Mouse (Mus musculus): ENCODE measurements at regions not wholly inside any gene's neighbourhood (a gene's known extent, or its start where the extent isn't known, plus 50 kb on each side); places are given as distances from the start of the nearest gene placed in this dataset.

DNA sequence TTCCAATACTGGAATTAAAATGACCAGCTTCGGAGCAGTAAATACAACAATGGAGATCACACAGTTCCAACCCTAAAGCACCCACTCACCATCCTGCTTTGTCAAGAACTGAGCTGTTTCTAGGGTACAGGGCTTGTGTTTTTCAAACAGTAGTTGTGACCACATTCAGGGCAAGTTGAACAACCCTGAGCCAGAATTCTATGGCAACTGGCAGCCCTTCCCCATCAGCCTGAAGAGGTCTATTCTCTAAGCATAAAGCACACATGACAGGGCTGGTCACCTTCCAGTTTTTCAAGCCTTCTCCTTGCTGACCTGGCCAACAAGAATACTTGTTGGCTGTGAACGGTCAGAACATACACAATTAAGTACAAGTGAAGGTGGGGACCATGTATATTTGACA, 150.5 kb upstream of the Adamts9 start:
- WGBS = 84% methylated on average over 2 of the region's 2 CpGs
- DNase-seq (ENCODE audit: extremely low read depth, low read depth, low spot score) = no peak
- Histone ChIP-seq H3K4me3 (ENCODE audit: insufficient read depth, low read depth, low read length) (no peak overlapping the region), H3K27ac (replicated peaks; ENCODE audit: insufficient read depth, low read depth, low read length) (no peak overlapping the region), H3K79me2 (ENCODE audit: control insufficient read depth, insufficient read depth, low read length) (no peaks in the 10 kb centered on the region), H3K36me3 (ENCODE audit: control insufficient read depth, insufficient read depth, low read length) (no peaks in the 10 kb centered on the region), H3K27me3 (ENCODE audit: control insufficient read depth, insufficient read depth, low read length) (no peaks in the 10 kb centered on the region), H3K4me1 (ENCODE audit: control insufficient read depth, insufficient read depth, low read length) (no peaks in the 10 kb centered on the region), H3K9ac (ENCODE audit: low read depth, low read length) (no peak overlapping the region)
- TF ChIP-seq CTCF (IDR thresholded peaks at IDR 0.05; ENCODE audit: low read depth, low read length) = no peak
- TF ChIP-seq POLR2A (IDR thresholded peaks at IDR 0.05; ENCODE audit: extremely low read depth, insufficient read depth, low read length) = no peak

DNA sequence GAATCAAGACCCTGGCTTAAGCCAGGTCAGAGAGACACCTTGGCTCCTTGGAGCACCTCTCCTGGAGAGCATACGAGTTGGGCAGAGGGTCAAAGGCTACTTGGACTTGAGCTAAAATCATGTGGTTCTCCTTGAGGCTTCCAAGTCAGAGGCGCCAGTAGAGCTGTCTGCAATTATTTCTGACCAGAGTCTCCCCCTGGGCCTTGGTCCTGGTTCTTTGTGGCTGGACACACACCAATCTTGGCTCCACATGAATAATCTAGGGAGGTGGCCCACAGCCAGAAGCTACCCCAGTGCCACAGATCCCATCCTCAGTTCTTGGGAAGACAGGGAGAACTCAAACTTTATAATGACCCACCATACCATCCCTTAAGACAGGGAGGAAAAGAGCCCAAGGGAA, 144.0 kb upstream of the Adamts9 start:
- Histone ChIP-seq H3K79me2 (ENCODE audit: control insufficient read depth, insufficient read depth, low read length) (no peaks in the 10 kb centered on the region), H3K4me1 (ENCODE audit: control insufficient read depth, insufficient read depth, low read length) (no peaks in the 10 kb centered on the region), H3K27me3 (ENCODE audit: control insufficient read depth, insufficient read depth, low read length) (no peaks in the 10 kb centered on the region), H3K27ac (replicated peaks; ENCODE audit: insufficient read depth, low read depth, low read length) (no peak overlapping the region), H3K36me3 (ENCODE audit: control insufficient read depth, insufficient read depth, low read length) (no peaks in the 10 kb centered on the region), H3K9ac (ENCODE audit: low read depth, low read length) (no peak overlapping the region), H3K4me3 (ENCODE audit: insufficient read depth, low read depth, low read length) (no peak overlapping the region)
- no peak for DNase-seq (ENCODE audit: extremely low read depth, low read depth, low spot score)
- WGBS = 48% methylated on average over 2 of the region's 2 CpGs
- no peak for TF ChIP-seq POLR2A (IDR thresholded peaks at IDR 0.05; ENCODE audit: extremely low read depth, insufficient read depth, low read length)
- TF ChIP-seq CTCF (IDR thresholded peaks at IDR 0.05; ENCODE audit: low read depth, low read length) = no peak

DNA sequence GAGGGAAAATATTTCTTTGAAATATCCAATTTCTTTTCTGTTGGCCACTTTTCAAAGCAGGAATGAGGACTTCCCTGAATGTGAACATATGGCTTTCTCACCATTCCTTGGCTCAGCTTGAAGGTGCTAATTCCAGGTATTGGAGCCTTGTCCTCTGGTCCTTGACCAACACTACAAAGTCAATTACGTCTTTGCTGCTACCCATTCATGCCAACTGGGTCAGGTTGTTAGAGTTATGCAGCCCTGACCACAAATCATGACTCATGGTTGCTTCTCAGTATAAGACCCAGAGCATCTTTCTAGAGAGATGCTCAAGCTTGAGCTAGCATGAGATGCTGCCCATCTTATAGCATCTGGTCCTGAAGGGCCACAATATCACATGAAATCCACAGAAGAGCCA, 141.0 kb upstream of the Adamts9 start:
- Histone ChIP-seq H3K9ac (ENCODE audit: low read depth, low read length) (no peak overlapping the region), H3K27ac (replicated peaks; ENCODE audit: insufficient read depth, low read depth, low read length) (no peak overlapping the region), H3K4me3 (ENCODE audit: insufficient read depth, low read depth, low read length) (no peak overlapping the region), H3K36me3 (ENCODE audit: control insufficient read depth, insufficient read depth, low read length) (no peaks in the 10 kb centered on the region), H3K4me1 (ENCODE audit: control insufficient read depth, insufficient read depth, low read length) (no peaks in the 10 kb centered on the region), H3K79me2 (ENCODE audit: control insufficient read depth, insufficient read depth, low read length) (no peaks in the 10 kb centered on the region), H3K27me3 (ENCODE audit: control insufficient read depth, insufficient read depth, low read length) (no peaks in the 10 kb centered on the region)
- no peak for TF ChIP-seq CTCF (IDR thresholded peaks at IDR 0.05; ENCODE audit: low read depth, low read length)
- TF ChIP-seq POLR2A (IDR thresholded peaks at IDR 0.05; ENCODE audit: extremely low read depth, insufficient read depth, low read length) = no peak
- no peak for DNase-seq (ENCODE audit: extremely low read depth, low read depth, low spot score)
- 79% methylated on average over 1 of the region's 1 CpGs for WGBS

DNA sequence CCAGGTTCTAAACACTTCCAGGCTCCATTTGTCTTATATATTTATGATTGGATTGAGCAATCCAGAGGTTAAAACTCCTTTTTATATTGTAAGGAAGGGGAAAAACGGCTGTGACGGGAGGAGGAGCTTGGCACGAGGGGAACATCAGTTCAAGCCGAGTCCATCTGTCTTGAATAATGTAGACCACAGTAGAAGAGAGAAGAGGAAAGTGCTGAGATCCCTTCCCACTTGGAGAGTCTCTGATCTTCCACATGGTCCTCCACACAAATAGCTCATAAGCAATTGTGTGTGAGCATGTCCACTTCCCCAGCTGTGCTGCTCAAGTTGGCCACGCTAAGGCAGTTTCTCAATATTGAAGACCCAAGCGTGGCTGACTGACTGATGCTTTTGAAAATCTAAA, 140.4 kb upstream of the Adamts9 start:
- no peaks in the 10 kb centered on the region for H3K79me2 ChIP-seq (ENCODE audit: control insufficient read depth, insufficient read depth, low read length)
- H3K9ac ChIP-seq (ENCODE audit: low read depth, low read length) = no peak overlapping the region
- H3K36me3 ChIP-seq (ENCODE audit: control insufficient read depth, insufficient read depth, low read length) = no peaks in the 10 kb centered on the region
- no peak overlapping the region for H3K27ac ChIP-seq (replicated peaks; ENCODE audit: insufficient read depth, low read depth, low read length)
- WGBS = 87% methylated on average over 6 of the region's 6 CpGs
- DNase-seq (ENCODE audit: extremely low read depth, low read depth, low spot score) = no peak
- TF ChIP-seq POLR2A (IDR thresholded peaks at IDR 0.05; ENCODE audit: extremely low read depth, insufficient read depth, low read length) (no peak), CTCF (IDR thresholded peaks at IDR 0.05; ENCODE audit: low read depth, low read length) (no peak)
- no peaks in the 10 kb centered on the region for H3K4me1 ChIP-seq (ENCODE audit: control insufficient read depth, insufficient read depth, low read length)
- no peaks in the 10 kb centered on the region for H3K27me3 ChIP-seq (ENCODE audit: control insufficient read depth, insufficient read depth, low read length)
- H3K4me3 ChIP-seq (ENCODE audit: insufficient read depth, low read depth, low read length) = no peak overlapping the region

DNA sequence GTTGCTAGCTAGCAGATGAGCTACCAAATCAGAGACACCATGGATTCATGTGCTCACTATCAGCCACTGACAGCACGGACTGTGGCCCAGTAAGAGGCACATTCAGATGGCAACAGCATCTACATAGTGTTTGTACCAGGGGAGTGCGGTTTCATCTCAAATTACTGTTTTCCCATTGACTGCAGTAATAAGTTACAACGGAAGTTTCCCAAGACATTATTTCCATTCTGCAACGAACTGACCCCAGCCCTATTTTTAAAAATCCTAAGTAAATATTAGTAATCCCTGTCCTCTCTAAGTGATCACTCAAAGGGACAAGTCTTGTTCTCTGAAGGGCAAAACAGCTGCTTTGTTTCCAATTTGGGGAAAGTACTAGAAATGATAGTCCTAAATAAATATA, 138.9 kb upstream of the Adamts9 start:
- TF ChIP-seq CTCF (IDR thresholded peaks at IDR 0.05; ENCODE audit: low read depth, low read length) (no peak), POLR2A (IDR thresholded peaks at IDR 0.05; ENCODE audit: extremely low read depth, insufficient read depth, low read length) (no peak)
- 69% methylated on average over 4 of the region's 4 CpGs for WGBS
- Histone ChIP-seq H3K27ac (replicated peaks; ENCODE audit: insufficient read depth, low read depth, low read length) (no peak overlapping the region), H3K79me2 (ENCODE audit: control insufficient read depth, insufficient read depth, low read length) (no peaks in the 10 kb centered on the region), H3K9ac (ENCODE audit: low read depth, low read length) (no peak overlapping the region), H3K36me3 (ENCODE audit: control insufficient read depth, insufficient read depth, low read length) (no peaks in the 10 kb centered on the region), H3K4me3 (ENCODE audit: insufficient read depth, low read depth, low read length) (no peak overlapping the region), H3K27me3 (ENCODE audit: control insufficient read depth, insufficient read depth, low read length) (no peaks in the 10 kb centered on the region), H3K4me1 (ENCODE audit: control insufficient read depth, insufficient read depth, low read length) (no peaks in the 10 kb centered on the region)
- DNase-seq (ENCODE audit: extremely low read depth, low read depth, low spot score) = no peak

DNA sequence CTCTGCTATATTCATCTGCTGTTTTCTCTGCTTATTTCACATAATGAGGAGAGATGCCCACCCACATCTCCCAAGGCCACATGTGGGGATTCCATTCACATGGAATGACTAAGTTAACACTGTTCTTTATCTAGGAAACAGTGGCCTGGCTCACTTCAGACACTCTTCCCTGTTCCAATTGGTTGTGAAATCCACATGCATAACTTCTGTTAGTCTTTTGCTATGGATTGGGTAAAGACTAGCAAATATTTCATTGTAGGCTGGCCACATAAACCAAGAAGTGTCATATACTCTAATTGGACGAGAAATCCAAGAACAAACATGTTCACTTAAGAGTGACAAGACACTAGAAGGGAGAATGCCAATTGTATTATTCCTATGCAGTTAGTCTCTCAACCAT, 133.4 kb upstream of the Adamts9 start:
- no peak overlapping the region for H3K27ac ChIP-seq (replicated peaks; ENCODE audit: insufficient read depth, low read depth, low read length)
- DNase-seq (ENCODE audit: extremely low read depth, low read depth, low spot score) = no peak
- 60% methylated on average over 1 of the region's 1 CpGs for WGBS
- 0 out of 2 replicates have a peak, but pooled peaks cover 5% of the 10 kb centered on the region for H3K4me1 ChIP-seq (ENCODE audit: control insufficient read depth, insufficient read depth, low read length)
- no peak overlapping the region for H3K4me3 ChIP-seq (ENCODE audit: insufficient read depth, low read depth, low read length)
- H3K27me3 ChIP-seq (ENCODE audit: control insufficient read depth, insufficient read depth, low read length) = no peaks in the 10 kb centered on the region
- H3K79me2 ChIP-seq (ENCODE audit: control insufficient read depth, insufficient read depth, low read length) = no peaks in the 10 kb centered on the region
- H3K9ac ChIP-seq (ENCODE audit: low read depth, low read length) = no peak overlapping the region
- H3K36me3 ChIP-seq (ENCODE audit: control insufficient read depth, insufficient read depth, low read length) = no peaks in the 10 kb centered on the region
- no peak for TF ChIP-seq CTCF (IDR thresholded peaks at IDR 0.05; ENCODE audit: low read depth, low read length)
- TF ChIP-seq POLR2A (IDR thresholded peaks at IDR 0.05; ENCODE audit: extremely low read depth, insufficient read depth, low read length) = no peak

Measured in liver, adult 2 months (tissue).